Mouse (Mus musculus): ENCODE results near the gene Mmp11. TPM values are rescaled to one million over a fixed set of nuclear protein-coding genes. Genes with fewer than 3 reads are reported as not detected.
A peak's percentile ranks its signal among the peaks of the same experiment; 100 is the strongest.

Gene Mmp11
- polyA plus RNA-seq, 1 experiment from 2014 or later: 18.2 TPM

DNA sequence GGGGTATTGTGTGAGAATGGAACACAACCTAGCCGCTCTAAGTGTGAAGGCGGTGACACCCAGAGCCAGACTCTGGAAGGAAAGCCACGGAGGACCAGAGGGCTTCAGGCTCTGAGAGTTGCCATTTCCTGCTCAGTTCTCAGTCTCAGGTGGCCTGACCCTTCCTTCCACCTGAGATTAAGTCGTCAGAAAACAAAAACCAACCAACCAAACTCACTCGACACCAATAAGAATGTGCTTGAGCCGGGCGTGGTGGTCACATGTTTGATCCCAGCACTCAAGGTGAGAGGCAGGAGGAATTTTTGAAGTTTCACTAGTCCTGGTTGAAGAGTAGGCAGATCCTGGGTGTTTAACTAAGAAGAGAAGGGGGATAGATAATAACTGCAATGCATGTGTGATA is 9.6 kb upstream of the Mmp11 start:
- Histone ChIP-seq H3K4me3 (no peak overlapping the region), H3K9me3 (no peaks in the 10 kb centered on the region), H3K27me3 (replicated peaks) (peaks cover 10% of the 10 kb centered on the region; the same call in 1 of the 2 replicates), H3K27ac (no peak overlapping the region), H3K4me2 (no peak overlapping the region), H3K36me3 (replicated peaks) (no peaks in the 10 kb centered on the region), H3K9ac (no peak overlapping the region), H3K4me1 (peaks cover 7% of the 10 kb centered on the region)
- no peak for ATAC-seq (replicated peaks)
- 86% methylated on average over 7 of the region's 7 CpGs for WGBS

DNA sequence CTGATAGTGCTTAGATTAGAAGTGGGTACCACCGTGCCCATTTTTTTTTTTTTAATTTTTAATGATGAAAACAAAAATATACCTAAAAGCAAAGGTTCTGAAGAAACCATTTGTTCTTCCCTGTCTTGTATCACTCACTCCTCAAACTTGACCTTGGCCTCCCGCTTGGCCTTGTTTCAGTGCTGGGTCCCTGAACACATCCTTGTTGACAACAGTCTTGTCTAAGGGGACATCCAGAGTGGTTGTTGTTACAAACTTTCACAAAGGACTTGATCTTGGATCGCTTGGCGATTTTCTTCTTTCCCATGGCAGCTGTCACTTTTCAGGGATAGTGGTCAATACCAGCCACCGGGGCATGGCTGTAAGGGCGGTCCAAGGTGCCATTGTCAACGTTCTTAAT is 8.9 kb upstream of the Mmp11 start:
- 94% methylated on average over 7 of the region's 7 CpGs for WGBS
- Histone ChIP-seq H3K4me2 (no peak overlapping the region), H3K27me3 (replicated peaks) (0 out of 2 replicates have a peak, but pooled peaks cover 3% of the 10 kb centered on the region), H3K4me3 (no peak overlapping the region), H3K9ac (no peak overlapping the region), H3K4me1 (no peaks in the 10 kb centered on the region; the same call in 1 of the 2 replicates), H3K27ac (no peak overlapping the region), H3K36me3 (replicated peaks) (no peaks in the 10 kb centered on the region), H3K9me3 (no peaks in the 10 kb centered on the region)
- no peak for ATAC-seq (replicated peaks)

DNA sequence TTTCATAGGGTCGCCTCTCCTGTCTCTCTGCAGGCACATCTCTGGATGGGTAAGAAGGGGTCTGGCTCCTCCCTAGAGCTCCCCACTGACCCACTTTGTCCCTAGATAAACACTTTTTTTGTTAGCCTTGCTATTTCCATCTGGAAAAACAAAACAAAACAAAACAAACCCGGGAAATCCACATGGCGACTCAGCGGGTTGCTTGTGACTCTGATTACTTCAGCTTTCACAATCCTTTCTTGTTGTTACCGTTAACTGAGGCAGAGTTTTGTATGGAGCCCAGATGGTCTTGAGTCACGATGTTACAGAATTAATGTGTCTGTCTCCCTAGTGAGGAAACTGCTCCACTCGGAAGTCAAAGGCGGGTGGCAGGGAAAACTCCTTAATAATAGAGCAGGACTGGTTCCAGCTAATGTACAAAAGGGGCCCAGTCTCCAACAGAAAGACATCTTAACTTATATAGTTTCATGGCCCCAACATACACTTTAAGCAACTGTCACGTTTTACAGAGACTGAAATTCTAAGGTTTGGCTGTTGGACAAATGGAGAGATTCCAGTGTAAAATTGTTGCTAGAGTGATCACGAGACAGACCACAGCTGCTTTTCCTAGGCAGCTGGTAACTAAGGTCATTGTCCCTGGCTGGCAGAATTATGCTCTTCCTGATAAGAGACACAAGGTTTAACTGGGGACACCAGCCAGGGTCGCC is 7.9 kb upstream of the Mmp11 start:
- H3K4me1 ChIP-seq: no peaks in the 10 kb centered on the region
- WGBS: 23% methylated on average over 11 of the region's 11 CpGs
- no peak overlapping the region for H3K27ac ChIP-seq

DNA sequence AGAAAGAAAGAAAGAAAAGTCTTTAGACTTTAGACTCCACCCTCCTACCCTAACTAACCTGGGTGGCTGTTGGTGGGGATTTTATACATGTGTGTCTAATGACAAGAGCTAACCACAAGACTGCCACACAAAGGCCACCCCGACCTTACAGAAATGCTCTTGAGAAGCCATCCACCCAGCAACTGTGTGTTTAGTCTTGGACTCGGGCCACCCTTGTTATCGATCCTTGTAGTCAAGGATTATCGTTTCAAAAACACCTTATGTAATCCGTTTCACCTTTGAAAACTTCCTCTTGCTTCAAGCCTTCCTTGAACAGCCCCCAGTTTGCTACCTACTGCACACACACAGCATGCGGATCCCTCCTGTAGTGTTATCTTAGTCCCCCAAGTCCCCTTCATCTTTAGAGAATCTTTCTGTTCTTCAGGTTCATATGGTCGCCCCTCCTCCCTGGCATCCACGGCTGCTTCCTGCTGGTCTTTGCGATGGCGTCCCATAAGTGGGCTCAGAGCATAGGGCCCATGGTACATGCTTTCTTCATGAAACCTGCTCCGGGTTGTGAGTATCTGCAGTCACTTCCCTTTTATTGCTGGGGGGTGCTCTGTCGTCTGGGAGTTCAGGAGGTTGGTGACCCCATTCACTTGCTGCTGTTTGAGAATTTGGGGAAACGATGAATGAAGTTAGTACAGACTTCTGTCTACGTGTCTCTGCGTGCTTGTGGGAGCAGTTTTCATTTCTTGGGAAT is 6.6 kb upstream of the Mmp11 start, which contains the start of gene Vpreb3:
Gene Vpreb3 (plus strand): TSS at position 322 of the 742 bp plus-strand sequence.
- H3K27me3 ChIP-seq (replicated peaks): no peaks in the 10 kb centered on the region
- no peaks in the 10 kb centered on the region for H3K4me1 ChIP-seq
- ATAC-seq (replicated peaks): no peak
- H3K36me3 ChIP-seq (replicated peaks): no peaks in the 10 kb centered on the region
- no peak within 1 kb of the TSS for H3K4me2 ChIP-seq
- no peaks in the 10 kb centered on the region for H3K9me3 ChIP-seq
- H3K27ac ChIP-seq: no peak within 1 kb of the TSS
- no peak within 1 kb of the TSS for H3K4me3 ChIP-seq
- no peak within 1 kb of the TSS for H3K9ac ChIP-seq
- 85% methylated on average over 15 of the region's 15 CpGs for WGBS

More for the DNA sequence above, 7.9 kb upstream of the Mmp11 start:
- Histone ChIP-seq H3K9me3 (no peaks in the 10 kb centered on the region), H3K9ac (no peak overlapping the region), H3K4me3 (no peak overlapping the region), H3K36me3 (replicated peaks) (no peaks in the 10 kb centered on the region), H3K4me2 (no peak overlapping the region), H3K27me3 (replicated peaks) (no peaks in the 10 kb centered on the region)
- ATAC-seq (replicated peaks): no peak

DNA sequence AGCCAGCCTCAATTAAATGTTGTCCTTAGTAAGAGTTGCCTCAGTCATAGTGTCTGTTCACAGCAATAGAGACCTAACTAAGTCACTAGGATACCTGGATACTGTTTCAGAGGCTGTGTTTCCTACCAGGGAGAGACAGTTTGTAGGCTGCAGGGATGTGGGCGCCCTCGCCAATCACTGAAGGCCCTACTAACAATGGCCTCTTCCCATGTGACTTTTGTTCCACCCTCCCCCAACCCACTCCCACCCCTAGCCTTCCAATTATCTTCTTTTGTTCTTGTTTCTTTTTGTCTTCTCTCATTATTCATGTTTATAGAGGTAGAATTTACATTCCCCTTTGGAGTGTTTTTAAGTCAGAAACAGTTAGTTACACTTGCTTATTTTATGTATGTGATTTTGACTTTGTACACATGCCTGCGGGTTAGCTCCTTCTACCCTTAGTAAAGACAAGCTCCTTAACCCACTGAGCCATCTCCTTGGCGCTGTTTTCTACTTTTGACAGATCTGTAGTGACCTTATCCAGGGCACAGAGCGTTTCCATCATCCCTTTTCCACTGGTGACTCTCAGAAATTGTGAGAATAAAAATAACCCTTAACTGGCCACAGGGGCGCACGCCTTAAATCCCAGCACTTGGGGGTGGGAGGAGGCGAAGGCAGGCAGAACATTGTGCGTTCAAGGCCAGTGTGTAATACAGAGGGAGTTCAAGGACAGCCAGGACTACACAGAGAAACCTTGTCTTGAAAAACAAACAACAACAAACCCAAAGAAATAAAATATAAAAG is 4.9 kb upstream of the Mmp11 start:
- H3K4me3 ChIP-seq: no peak overlapping the region
- no peak overlapping the region for H3K9ac ChIP-seq
- H3K4me2 ChIP-seq: no peak overlapping the region
- no peak for ATAC-seq (replicated peaks)
- H3K27ac ChIP-seq: no peak overlapping the region
- 61% methylated on average over 9 of the region's 9 CpGs for WGBS
- H3K36me3 ChIP-seq (replicated peaks): no peaks in the 10 kb centered on the region
- H3K27me3 ChIP-seq (replicated peaks): no peaks in the 10 kb centered on the region
- peaks cover 5% of the 10 kb centered on the region for H3K4me1 ChIP-seq
- no peaks in the 10 kb centered on the region for H3K9me3 ChIP-seq

DNA sequence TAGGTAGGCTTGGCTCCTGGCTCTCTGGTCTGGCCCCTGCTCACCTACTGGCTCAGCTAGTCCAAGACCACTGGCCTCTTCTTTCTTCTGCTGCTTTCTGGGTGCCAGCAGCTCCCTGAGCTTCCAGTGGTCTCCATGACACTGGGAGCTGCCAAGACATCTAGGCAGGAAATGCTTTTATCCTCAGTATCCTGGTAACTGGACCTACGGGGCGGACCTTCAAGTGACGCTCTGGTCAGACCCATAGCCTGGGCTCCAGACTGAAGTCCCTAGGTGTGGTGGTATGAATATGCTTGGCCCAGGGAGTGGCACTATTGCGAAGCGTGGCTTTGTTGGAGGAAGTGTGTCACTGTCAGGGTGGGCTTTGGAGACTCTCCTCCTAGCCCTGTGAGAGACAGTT is 4.2 kb upstream of the Mmp11 start, which contains the start of gene Gm867:
Gene Gm867 (minus strand): TSS at position 153 of the 400 bp plus-strand sequence.
- Histone ChIP-seq H3K4me2 (no peak within 1 kb of the TSS), H3K36me3 (replicated peaks) (no peaks in the 10 kb centered on the region), H3K9me3 (no peaks in the 10 kb centered on the region), H3K27ac (no peak within 1 kb of the TSS), H3K27me3 (replicated peaks) (no peaks in the 10 kb centered on the region), H3K9ac (no peak within 1 kb of the TSS), H3K4me1 (peaks cover 12% of the 10 kb centered on the region), H3K4me3 (no peak within 1 kb of the TSS)
- WGBS: 83% methylated on average over 5 of the region's 5 CpGs
- no peak for ATAC-seq (replicated peaks)

DNA sequence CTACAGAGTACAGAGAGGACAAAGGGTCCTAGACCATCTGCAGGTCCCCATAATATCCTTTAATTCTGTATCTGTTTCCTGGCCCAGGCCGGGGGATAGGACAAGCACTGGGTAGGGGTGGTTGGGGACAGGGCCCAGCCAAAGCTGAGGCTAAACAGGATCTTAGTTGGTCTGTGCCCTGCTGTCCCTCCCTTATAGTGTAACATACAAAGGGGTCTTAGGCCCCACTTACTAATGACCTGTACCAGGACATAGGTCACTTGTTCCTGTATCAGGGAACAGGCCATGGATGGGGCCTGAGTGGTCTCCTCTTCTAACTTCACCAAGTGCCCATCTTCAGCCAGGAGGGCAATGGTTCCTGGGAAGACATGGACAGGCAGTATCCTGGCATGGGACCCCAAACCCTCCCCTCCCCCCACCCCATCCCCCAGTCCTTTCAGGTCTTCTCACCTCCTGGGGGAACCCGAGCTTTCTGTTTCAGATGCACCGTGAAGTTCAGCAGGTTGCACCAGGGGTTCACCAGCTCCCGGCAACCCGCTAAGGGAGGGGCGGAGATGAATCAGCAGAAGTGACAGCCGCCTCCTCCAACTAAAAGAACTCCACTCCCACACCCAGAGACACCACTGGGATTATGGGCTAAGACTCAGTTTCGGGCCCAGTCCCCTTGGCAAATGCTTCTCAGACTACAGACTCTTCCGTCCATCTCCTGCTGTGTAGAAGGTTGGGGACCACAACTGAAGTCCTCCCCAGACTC is 3.4 kb upstream of the Mmp11 start:
- Histone ChIP-seq H3K9ac (no peak overlapping the region), H3K4me1 (peaks cover 18% of the 10 kb centered on the region), H3K27ac (no peak overlapping the region), H3K27me3 (replicated peaks) (no peaks in the 10 kb centered on the region), H3K36me3 (replicated peaks) (no peaks in the 10 kb centered on the region), H3K4me3 (no peak overlapping the region), H3K4me2 (no peak overlapping the region), H3K9me3 (no peaks in the 10 kb centered on the region)
- WGBS: 53% methylated on average over 9 of the region's 9 CpGs
- ATAC-seq (replicated peaks): no peak

DNA sequence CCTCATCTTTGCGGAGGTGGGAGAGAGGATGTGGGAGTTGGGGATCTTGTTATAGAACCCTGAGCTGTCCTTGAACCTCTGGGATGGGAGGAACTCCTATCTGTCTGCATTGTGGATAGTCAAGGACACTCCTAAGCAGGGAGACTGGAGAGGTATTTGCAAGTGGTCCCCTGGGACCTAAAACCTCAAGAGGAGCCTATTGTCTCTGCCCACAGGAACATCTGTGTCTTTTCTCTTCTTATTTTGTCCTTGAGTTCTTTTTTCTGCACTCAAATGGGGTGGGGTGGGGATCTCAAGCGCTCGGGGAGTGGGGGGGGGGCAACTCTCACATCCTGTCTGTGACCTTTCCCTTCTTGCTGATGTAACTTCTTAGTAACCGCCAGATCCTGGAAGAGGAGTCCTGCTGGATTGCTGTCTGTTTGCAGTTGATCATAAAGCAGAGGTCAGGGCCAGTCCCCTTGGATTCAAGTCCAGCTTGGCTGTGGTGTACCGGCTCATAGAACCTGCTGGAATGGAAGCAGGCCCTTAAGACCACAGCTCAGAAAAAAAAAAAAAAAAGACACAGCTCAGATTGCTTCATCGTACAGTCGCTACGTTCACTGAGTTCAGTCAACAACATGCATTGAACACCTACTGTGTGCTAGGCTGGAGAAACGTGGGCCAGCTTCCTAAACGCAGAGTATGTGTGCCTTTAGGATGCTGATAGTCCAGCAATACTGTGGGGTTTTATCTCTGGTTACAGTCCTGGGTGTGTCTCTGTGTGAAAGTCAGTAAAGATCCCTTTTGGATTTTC is 1.8 kb upstream of the Mmp11 start:
- H3K4me3 ChIP-seq: no peak overlapping the region
- H3K27me3 ChIP-seq (replicated peaks): 0 out of 2 replicates have a peak, but pooled peaks cover 3% of the 10 kb centered on the region
- no peaks in the 10 kb centered on the region for H3K36me3 ChIP-seq (replicated peaks)
- peak overlapping the region; percentile 16; the same call in 1 of the 2 replicates for H3K4me2 ChIP-seq
- no peak overlapping the region for H3K9ac ChIP-seq
- H3K9me3 ChIP-seq: no peaks in the 10 kb centered on the region
- 56% methylated on average over 10 of the region's 10 CpGs for WGBS
- peaks cover 18% of the 10 kb centered on the region for H3K4me1 ChIP-seq
- no peak for ATAC-seq (replicated peaks)
- no peak overlapping the region for H3K27ac ChIP-seq

DNA sequence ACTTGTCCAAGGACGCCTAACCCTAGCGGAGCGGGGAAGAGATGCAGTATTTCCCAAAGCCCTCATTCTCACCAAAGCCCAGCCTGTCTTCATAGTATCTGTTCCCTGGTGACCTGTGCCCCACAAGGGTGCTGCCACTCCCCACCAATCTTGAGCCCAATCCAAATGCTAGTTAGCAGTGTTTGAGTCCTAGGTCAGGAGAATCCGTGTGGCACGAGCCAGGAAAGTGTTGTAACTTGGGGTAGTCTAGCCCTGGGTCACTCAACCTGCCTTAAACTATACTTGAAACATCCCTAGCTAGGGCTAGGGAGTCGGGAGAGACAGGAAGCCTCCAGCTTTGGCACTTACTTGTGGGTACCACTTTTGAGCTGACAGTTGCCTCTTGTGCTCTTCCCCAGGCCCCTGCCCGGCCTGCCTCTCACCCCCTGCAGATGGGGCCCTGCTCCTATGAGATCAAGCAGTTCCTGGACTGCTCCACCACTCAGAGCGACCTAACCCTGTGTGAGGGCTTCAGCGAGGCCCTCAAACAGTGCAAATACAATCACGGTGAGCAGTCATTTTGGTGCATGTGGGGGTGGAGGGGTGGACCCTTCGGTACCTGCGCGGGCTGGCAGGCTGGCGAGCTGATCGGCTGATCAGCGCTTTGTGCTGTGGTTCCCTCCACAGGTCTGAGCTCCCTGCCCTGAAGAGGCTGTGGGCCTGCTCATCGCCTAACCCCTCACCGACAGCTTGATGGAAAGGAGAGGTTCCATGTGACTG is 792 bp upstream of the Mmp11 start:
- no peak overlapping the region for H3K27ac ChIP-seq
- H3K4me2 ChIP-seq: peak overlapping the region; percentile 16
- no peak for ATAC-seq (replicated peaks)
- peaks cover 27% of the 10 kb centered on the region for H3K4me1 ChIP-seq
- 0 out of 2 replicates have a peak, but pooled peaks cover 3% of the 10 kb centered on the region for H3K27me3 ChIP-seq (replicated peaks)
- peak overlapping the region; percentile 65; the same call in 1 of the 2 replicates for H3K4me3 ChIP-seq
- no peaks in the 10 kb centered on the region for H3K36me3 ChIP-seq (replicated peaks)
- H3K9me3 ChIP-seq: no peaks in the 10 kb centered on the region
- H3K9ac ChIP-seq: no peak overlapping the region
- 43% methylated on average over 18 of the region's 18 CpGs for WGBS

DNA sequence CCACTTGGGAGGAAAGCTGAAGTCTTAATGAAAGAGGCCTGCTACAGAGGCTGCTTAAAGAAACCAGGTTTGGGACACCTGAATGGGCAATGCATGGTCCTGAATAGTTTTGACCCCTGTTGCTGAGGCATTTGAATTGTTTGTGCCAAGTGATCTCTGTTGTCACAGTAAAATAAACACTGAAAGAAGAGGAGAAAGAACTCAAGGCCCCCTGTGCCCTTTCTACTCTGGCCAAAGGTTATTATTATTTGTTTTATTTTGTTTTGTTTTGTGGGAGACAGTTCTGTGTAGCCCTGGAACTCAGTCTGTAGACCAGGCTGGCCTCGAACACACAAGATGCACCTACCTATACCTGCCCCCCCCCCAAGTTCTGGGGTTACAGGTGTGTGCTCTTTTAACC is 1.3 kb downstream of the Mmp11 start:
- H3K36me3 ChIP-seq (replicated peaks): no peaks in the 10 kb centered on the region
- WGBS: 81% methylated on average over 1 of the region's 1 CpGs
- H3K9me3 ChIP-seq: no peaks in the 10 kb centered on the region
- no peak overlapping the region for H3K4me3 ChIP-seq
- 0 out of 2 replicates have a peak, but pooled peaks cover 3% of the 10 kb centered on the region for H3K27me3 ChIP-seq (replicated peaks)
- H3K4me1 ChIP-seq: peaks cover 40% of the 10 kb centered on the region
- no peak overlapping the region for H3K9ac ChIP-seq
- H3K27ac ChIP-seq: no peak overlapping the region
- peak overlapping the region; percentile 94 for H3K4me2 ChIP-seq
- no peak for ATAC-seq (replicated peaks)

Data from midbrain, embryonic 15.5 days (tissue).